Mouse (Mus musculus) adrenal gland, adult 18-20 months (tissue): ENCODE measurements around the gene Usp54. TPM values are rescaled to one million over a fixed set of nuclear protein-coding genes. Genes with fewer than 3 reads are reported as not detected.

ENCODE experiments used
- DNase-seq, 2 experiments: peaks; one replicate each; pipeline ENCODE4 v3.0.0; 2021 to 2022; ENCODE audit warnings: low spot score in 2 of 2
- microRNA-seq, 2 experiments: library from miRNA; unstranded; fragments of <30 nt; microRNA quantifications; one replicate each; pipeline ENCODE4 v1.2.0; 2021; ENCODE audit warnings: borderline number of aligned reads in 2 of 2
- total RNA-seq, 2 experiments: library from RNA; stranded (reverse); gene quantifications; 1 replicate in 1 of 2; 2 replicates in 1 of 2; pipeline ENCODE4 v1.2.3; 2021

Gene Usp54
- total RNA-seq, 2 experiments from 2014 or later: 11.2 to 14.5 TPM

GRCm38 (mm10) chr14:20520179-20520578 lies 120.7 kb downstream of the Usp54 start:
- DNase-seq: no peak

- DNase-seq: no peak
Observed at GRCm38 (mm10) chr14:20508424-20508823, 132.4 kb downstream of the Usp54 start.

GRCm38 (mm10) chr14:20502966-20503365 lies 137.9 kb downstream of the Usp54 start:
- no peak for DNase-seq

GRCm38 (mm10) chr14:20499982-20500381 lies 140.9 kb downstream of the Usp54 start:
- DNase-seq: no peak

Small RNA genes within 50 kb of the gene (microRNA-seq; reads per million reads assigned to microRNA genes)
- gene Mir6946: 0.61 to 1.4 reads per million in 2 experiments

Other genes starting within 250 kb of the Usp54 start
- gene Mrps16, start 247.4 kb downstream of the Usp54 start, total RNA-seq: 10 to 100 TPM; 61.3 to 67.1 TPM
- gene Cfap70, start 188.8 kb downstream of the Usp54 start, total RNA-seq: 1 to 10 TPM in 1 of 2 experiments, under 1 TPM in 1; 0.96 to 1.1 TPM
- gene Anxa7, start 160.9 kb downstream of the Usp54 start, total RNA-seq: 100 to 1,000 TPM; 101 to 116 TPM
- gene Mss51, start 144.2 kb downstream of the Usp54 start, total RNA-seq: under 1 TPM; 0.60 to 0.70 TPM
- gene Ppp3cb, start 94.5 kb downstream of the Usp54 start, total RNA-seq: 10 to 100 TPM; 60.5 to 61.1 TPM
- 1 to 10 TPM in 1 of 2 experiments, not detected in 1; 1.8 TPM for gene Myoz1, start 15.5 kb upstream of the Usp54 start, total RNA-seq
- gene Synpo2l, start 27.3 kb upstream of the Usp54 start, total RNA-seq: under 1 TPM; 0.20 to 0.67 TPM
- 100 to 1,000 TPM; 120 to 132 TPM for gene Sec24c, start 33.2 kb upstream of the Usp54 start, total RNA-seq
- gene Fut11, start 53.9 kb upstream of the Usp54 start, total RNA-seq: 10 to 100 TPM; 12.2 to 16.8 TPM
- 10 to 100 TPM; 80.8 to 90.3 TPM for gene Chchd1, start 61.9 kb upstream of the Usp54 start, total RNA-seq
- 100 to 1,000 TPM; 129 to 136 TPM for gene Zswim8, start 66.5 kb upstream of the Usp54 start, total RNA-seq
- gene Ndst2, start 93.5 kb upstream of the Usp54 start, total RNA-seq: 10 to 100 TPM; 21.6 to 26.1 TPM
- gene Camk2g, start 153.0 kb upstream of the Usp54 start, total RNA-seq: 10 to 100 TPM; 38.2 to 51.8 TPM
- 10 to 100 TPM; 20.9 to 29.8 TPM for gene Plau, start 195.6 kb upstream of the Usp54 start, total RNA-seq